ENCODE assay signal across 7 mouse cellular contexts in genomic region chr14:87415808-87416721, GRCm38 (mm10). TPM values are rescaled to one million over a fixed set of nuclear protein-coding genes. Genes with fewer than 3 reads are reported as not detected.
DNase-seq lines count a peak whose midpoint lies in the region; ATAC-seq lines count a peak whose summit lies in the region.

Gene Tdrd3 (plus strand): TSS chr14:87416639.

- no peaks in the 10 kb centered on the region for H3K9me3 ChIP-seq in intestine, embryonic 16.5 days (ENCODE audit: control insufficient read depth, low read length)
- no peaks in the 10 kb centered on the region for H3K9me3 ChIP-seq in midbrain, embryonic 11.5 days (ENCODE audit: control insufficient read depth, low read length)

- DNase-seq in adrenal gland, adult 8-10 months: peak; percentile 96
- peak; percentile 89 for DNase-seq in embryo, embryonic 9.5 days (ENCODE audit: extremely low spot score)
- DNase-seq in gastrocnemius, postnatal 4 days (ENCODE audit: low spot score in 2 of 2): peak; percentile 87 to 93
- DNase-seq in left cerebral cortex, postnatal 36 days (ENCODE audit: low spot score in 2 of 2): peak; percentile 95 to 97
- peak; percentile 98 for DNase-seq in midbrain, embryonic 11.5 days (ENCODE audit: low spot score, missing footprints)
- DNase-seq in skeletal muscle tissue, adult 2 months (ENCODE audit: low read depth, low spot score): peak; percentile 97

- H3K27ac ChIP-seq in intestine, embryonic 16.5 days (ENCODE audit: low read length): peak within 1 kb of the TSS; percentile 100
- H3K27ac ChIP-seq in midbrain, embryonic 11.5 days (ENCODE audit: low read depth, low read length): peak within 1 kb of the TSS; percentile 98

- H3K4me1 ChIP-seq in intestine, embryonic 16.5 days (ENCODE audit: control insufficient read depth, insufficient read depth, low read length): peaks cover 12% of the 10 kb centered on the region; the same call in 1 of the 2 replicates
- peaks cover 6% of the 10 kb centered on the region for H3K4me1 ChIP-seq in midbrain, embryonic 11.5 days (ENCODE audit: control insufficient read depth, insufficient read depth, low read length)

- H3K36me3 ChIP-seq in intestine, embryonic 16.5 days (ENCODE audit: control insufficient read depth, insufficient read depth, low read length): no peaks in the 10 kb centered on the region
- no peaks in the 10 kb centered on the region for H3K36me3 ChIP-seq in midbrain, embryonic 11.5 days (ENCODE audit: control insufficient read depth, insufficient read depth, low read length)

- under 1% methylated on average over 84 of the region's 85 CpGs for WGBS in intestine, embryonic 16.5 days
- WGBS in midbrain, embryonic 11.5 days: under 1% methylated on average over 80 of the region's 85 CpGs

- H3K27me3 ChIP-seq in intestine, embryonic 16.5 days (replicated peaks; ENCODE audit: control insufficient read depth, insufficient read depth, low read length): no peaks in the 10 kb centered on the region
- no peaks in the 10 kb centered on the region for H3K27me3 ChIP-seq in midbrain, embryonic 11.5 days (ENCODE audit: control insufficient read depth, insufficient read depth, low read length)

- peak within 1 kb of the TSS; percentile 83 for H3K4me3 ChIP-seq in intestine, embryonic 16.5 days (ENCODE audit: low read length)
- peak within 1 kb of the TSS; percentile 82 for H3K4me3 ChIP-seq in midbrain, embryonic 11.5 days (ENCODE audit: low read depth, low read length)

- ATAC-seq in intestine, embryonic 16.5 days: peak; percentile 95
- ATAC-seq in midbrain, embryonic 11.5 days (ENCODE audit: low FRiP score): peak; percentile 94

- peak within 1 kb of the TSS; percentile 93 for H3K9ac ChIP-seq in intestine, embryonic 16.5 days (ENCODE audit: low read depth, low read length)
- peak within 1 kb of the TSS; percentile 95 for H3K9ac ChIP-seq in midbrain, embryonic 11.5 days (ENCODE audit: low read length)

- peak within 1 kb of the TSS; percentile 68 for H3K4me2 ChIP-seq in intestine, embryonic 16.5 days (ENCODE audit: low read depth, low read length)
- H3K4me2 ChIP-seq in midbrain, embryonic 11.5 days: peak within 1 kb of the TSS; percentile 59

- intact Hi-C loops in left cerebral cortex, postnatal 36 days (cut with DNase I): no loop called here

RNA-seq across cellular contexts. Expression of gene Tdrd3, which starts in this region (rescaled TPM):
- 10 to 100 TPM; 35.8 to 43.2 (median 42.1) TPM for total RNA-seq in adrenal gland, adult 8-10 months (2022)
- 10 to 100 TPM; 38.4 to 48.7 TPM for total RNA-seq in gastrocnemius, postnatal 4 days (2021)
- polyA plus RNA-seq in intestine, embryonic 16.5 days (2015; fragmentation: Nextera tagmentation; extraction: Ambion mirVana): 14.0 and 14.4 TPM in 2 replicates
- total RNA-seq in left cerebral cortex, postnatal 36 days (2021): 10 to 100 TPM; 24.4 to 25.8 TPM
- 44.1 and 50.5 TPM in 2 replicates for polyA plus RNA-seq in midbrain, embryonic 11.5 days (2014; fragmentation: Nextera tagmentation; extraction: Ambion mirVana)

Comparison
In these comparisons a context has a peak if more than half of its experiments do, and no peak if none do; other contexts are left out.
1. Peak in every context shown above with its lines: DNase-seq, ATAC-seq, H3K4me3 ChIP-seq and H3K27ac ChIP-seq.